Mouse (Mus musculus) cerebellum, adult (tissue): ENCODE measurements around the gene Tmem191c.
"Not testable (repeated sequence)": the region's sequence is repeated elsewhere in the genome, so short reads cannot be mapped to it uniquely, and the experiment has no call there.

Experiments used
- ATAC-seq: cut with Nextera tagmentation; 2 replicates; pipeline ENCODE4 v1.9.2; 2017; ENCODE audit warnings: mild to moderate bottlenecking, moderate library complexity, mixed read lengths; ENCODE audit not compliant: insufficient number of reproducible peaks, low FRiP score, low TSS enrichment

Gene Tmem191c

DNA sequence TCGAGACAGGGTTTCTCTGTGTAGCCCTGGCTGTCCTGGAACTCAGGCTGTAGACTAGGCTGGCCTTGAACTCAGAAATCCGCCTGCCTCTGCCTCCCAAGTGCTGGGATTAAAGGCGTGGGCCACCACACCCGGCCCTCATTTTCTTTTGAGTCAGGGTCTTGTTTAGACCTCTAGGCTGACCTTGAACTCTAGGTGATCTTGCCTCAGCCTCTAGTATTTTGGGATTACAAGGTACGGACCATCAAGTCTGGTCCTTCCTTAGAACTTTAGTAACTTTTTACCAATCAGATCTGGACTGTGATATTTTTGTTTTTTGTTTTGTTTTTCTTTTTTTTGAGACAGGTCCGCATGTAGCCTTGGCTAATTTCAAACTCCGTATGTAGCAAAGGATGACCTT is at the start of gene Tmem191c:
TSS of gene Tmem191c (plus strand) at position 357 of the 400 bp plus-strand sequence.
- no peak for ATAC-seq

DNA sequence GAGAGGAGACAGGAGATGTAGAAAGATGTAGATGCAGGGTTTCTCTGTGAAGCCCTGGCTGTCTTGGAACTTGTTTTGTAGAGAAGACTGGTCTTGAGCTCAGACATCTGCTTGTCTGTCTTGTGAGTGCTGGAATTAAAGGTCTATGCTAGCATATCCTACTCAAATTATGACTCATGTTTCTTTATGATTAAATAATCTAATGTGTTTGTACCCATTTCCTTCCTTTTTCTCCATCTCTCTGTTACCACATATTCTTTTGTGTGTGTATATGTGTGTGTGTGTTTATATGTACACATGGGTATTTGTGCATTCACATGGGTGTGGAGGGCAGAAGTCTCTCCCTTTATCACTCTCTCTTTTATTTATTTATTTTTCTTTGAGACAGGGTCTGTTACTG is 49.4 kb upstream of the Tmem191c start:
- ATAC-seq, result no peak

DNA sequence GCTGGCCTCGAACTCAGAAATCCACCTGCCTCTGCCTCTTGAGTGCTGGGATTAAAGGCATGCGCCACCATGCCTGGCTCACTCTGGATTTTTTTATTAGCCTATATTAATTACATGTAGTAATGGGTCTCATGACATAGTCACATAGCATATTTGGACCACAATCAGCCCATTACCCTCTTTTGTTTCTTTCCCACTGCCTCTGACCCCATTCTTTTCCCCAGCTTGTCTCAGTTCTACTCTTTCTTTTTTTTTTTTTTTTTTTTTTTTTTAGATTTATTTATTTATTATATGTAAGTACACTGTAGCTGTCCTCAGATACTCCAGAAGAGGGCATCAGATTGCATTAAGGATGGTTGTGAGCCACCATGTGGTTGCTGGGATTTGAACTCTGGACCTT is 44.4 kb upstream of the Tmem191c start:
- ATAC-seq, result not testable (repeated sequence)

DNA sequence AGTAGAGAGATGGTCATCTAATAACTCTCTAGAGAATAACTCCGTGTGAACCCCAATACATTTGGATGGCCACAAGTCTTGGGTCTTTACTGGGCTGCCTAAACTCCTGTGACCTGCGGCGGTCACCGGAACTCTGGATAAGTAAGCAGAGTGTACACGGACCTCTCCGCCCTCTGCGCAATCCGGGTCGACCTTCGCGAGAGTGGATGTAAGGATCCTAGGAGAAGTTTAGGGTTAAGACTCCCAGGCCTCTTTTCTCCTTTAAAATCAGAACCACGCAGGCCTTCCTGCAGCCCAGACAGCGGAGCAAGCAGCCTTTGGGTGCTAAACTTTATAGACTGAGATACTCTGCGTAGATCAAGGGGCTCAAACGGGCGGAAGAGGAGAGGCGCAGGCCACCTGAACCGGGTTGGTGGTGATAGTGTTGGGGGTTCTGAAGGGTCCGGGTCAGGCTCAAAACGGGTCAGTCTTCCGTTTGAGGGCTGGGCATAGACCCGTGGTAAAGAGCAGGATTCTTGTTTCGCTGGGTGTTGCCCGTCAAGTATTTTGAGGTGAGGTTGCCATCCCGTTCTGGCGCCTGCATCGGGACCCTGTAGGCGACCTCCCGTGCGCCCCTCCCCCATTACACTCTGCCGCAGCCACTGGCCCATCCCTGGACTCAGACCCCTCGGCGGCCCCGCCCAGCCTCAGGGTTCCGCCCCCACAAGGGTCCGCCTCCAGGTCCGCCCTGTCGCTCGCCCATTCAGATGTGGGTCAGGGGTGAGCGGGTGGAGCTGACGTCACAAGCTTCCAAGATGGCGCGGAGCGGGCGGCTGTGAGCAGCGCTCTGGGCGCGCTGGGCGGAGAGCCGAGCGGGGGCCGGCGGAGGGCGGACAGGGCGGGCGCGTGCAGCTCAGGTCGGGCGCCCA is 42.8 kb upstream of the Tmem191c start, which contains the start of gene Hic2:
TSS of gene Hic2 (plus strand) at position 779 of the 908 bp plus-strand sequence.
- ATAC-seq, result peak; percentile 97

DNA sequence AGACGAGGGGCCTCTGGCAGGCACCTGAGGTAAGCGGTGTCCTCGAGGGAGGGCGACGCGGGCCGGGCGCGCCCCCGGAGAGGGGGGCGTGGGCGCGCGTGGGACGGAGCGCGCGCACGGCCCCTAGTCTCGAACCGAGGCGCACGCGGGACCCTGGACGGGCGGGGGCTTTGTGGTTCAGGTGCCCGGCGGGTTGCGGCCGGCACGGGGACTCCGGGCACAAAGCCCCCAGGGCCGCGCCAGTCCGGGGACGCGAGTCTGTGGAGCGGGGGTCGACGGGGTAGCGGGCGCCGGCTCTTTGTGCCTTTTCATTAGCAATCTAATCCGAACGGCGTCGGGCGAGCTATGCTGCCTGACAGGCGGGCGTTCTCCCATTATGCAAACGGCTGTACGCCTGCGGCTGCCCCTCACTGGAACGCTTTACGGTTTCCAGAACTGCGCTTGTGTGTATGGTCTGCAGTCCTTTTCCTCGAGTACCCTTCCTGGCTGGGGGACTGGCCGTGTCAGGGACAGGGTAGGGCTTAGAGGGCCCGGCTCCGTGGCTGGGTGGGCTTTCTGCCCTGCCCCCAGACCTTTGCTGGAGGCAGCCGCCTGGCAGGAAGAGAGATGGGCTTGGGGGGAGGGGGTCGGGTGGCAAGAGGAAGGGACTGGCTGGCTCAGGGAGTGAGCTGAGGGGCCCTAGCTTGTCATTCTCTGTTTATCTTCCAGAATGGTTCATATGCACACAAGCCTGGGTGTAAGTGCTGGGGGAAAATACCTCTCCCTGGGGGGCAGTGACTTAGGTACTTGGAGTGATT is 42.0 kb upstream of the Tmem191c start:
- ATAC-seq, result peak; percentile 24; the same call in 1 of the 2 replicates

DNA sequence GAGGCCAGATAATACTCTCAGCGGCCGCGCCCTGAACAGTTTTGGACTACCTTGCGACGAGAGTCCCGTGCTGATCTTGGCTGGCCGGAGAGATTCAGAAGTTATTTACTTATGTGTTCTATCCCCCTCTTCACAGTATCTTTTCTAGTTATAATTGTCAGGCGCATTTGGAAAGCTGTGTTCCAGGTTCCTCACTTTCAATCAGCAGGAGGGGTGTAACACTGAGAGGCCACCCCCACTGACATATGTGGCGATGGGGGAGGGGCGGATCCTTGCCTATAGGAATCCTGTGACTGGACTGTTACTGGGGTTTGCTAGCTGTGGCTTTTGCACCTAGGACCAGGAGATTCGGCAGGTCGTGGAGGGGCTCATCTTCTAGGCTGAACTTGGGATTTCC is 41.4 kb upstream of the Tmem191c start:
- ATAC-seq, result no peak

DNA sequence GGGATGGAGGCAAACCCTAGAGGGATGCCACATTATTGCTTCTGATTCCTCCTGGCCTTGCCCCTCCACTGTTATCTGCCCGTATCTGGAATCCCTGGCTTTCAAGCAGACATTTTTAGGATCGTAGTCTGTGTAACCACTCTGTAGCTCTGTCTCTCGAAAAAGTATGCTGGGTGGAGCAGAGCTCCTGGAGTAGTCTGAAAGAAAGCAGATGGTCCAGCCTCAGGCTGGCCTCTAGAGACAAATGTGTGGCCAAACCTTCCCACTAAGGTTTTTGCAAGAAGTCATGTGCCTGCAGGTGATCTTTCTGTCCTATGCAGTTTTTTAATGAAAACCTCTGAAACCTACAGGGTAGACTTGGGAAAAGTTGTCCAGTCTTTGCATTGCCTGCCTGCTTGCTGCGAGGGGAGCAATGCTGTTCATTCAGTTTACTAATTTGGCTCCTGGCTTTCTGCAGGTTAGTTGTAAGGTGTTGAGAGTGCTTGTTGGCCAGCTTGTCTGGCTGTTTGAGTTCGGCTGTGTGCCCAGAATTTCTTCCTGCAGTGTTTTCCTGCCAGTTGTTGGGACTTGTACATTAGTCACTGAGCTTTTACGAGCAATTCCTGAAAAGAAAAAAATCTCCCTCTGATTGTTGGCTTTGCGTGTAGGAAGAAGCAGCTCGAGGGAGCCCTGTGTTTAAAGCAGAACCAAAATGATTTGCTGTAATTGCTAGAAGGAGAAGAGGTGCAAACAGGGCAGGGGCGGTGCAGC is 40.8 kb upstream of the Tmem191c start:
- ATAC-seq, result no peak

DNA sequence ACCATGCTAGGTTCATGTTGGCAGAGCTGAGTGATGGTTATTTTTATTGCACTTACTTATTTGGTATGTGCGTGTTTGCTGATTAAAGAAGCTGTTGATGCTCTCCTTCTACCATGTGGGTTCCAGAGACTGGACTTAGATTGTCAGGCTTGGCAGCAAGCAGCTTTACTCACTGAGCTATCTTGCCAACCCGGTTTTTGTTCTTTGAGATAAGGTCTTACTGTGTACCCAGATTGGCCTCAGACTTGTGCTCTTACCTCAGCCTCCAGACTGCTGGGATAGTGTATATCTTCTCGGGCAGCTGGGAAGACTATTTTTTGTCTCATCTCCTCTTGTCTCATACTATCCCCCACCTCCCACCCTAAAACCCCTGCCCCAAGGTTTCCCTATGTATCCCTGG is 38.2 kb upstream of the Tmem191c start:
- no peak for ATAC-seq

DNA sequence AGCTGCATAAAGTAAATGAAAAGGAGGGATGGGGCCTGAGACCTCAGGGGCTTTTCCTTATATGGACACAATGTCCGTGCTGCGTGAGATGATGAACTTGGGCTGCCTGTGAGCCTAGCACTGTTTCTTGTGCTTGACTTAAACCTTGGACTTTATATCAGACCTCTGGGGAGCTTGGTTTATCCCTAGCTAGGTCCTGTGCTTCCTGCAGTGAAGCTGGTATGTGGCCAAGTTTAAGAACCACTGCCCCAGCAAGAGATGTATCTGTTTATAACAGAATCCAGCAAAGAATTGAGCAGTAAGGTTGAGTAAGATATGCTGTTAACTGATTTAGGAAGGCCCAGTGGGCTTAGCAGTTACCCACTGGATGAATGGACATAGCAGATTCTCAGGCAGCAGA is 36.5 kb upstream of the Tmem191c start:
- no peak for ATAC-seq

DNA sequence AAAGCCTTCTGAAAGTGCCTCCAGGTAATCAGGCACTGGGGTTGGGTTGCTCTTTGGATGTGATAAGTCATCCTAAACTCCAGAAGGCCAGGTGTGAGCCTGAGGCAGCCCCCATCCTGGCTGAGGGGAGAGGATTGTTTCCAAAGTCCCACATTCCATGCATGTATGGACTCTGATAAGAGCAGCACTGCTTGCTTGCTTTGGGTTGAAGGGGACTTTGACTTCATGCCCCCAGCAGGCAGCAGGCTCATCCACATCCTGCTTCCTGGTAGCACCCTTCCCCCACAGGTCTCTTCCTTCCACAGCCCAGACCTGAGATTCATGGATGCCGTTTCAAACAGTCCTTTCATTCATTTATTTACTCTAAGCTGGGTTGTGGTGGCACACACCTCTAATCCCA is 32.1 kb upstream of the Tmem191c start:
- no peak for ATAC-seq

DNA sequence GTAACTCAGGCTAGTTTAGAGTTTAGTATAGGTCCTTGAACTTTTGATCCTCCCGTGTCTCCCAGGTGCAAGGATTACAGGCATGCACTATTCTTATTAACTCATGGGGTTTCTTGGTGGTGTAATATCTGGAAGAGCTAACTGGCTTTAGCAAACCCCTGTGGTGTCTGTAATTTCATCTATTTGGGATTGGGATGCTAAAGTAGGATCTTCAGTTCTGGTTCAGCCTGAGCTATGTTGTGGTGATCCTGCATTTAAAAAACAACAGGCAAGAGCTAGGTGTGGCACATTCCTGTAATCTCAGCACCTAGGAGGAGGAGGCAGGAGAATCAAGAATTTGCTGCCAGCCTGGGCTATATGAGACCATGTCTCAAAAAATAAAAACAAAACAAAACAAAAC is 30.9 kb upstream of the Tmem191c start:
- no peak for ATAC-seq

DNA sequence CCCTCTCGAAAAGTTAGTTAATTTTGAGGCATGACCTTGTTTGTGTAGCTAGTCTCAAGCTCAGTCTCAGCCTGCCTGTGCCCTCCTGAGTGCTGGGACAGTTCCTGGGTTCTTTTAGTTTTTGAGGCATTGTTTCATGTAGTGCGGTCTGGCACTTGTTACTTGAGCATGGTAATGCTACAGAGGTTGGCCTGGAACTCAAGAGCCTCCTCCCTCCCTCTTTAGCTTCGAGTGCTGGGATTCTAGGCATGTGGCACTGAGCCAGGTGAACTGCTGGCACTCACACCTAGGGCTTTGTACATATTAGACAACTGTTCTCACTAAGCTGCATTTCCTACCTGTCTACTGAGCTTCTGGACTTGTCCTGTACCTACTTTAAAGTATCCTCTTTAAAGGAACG is 28.1 kb upstream of the Tmem191c start:
- ATAC-seq, result no peak

DNA sequence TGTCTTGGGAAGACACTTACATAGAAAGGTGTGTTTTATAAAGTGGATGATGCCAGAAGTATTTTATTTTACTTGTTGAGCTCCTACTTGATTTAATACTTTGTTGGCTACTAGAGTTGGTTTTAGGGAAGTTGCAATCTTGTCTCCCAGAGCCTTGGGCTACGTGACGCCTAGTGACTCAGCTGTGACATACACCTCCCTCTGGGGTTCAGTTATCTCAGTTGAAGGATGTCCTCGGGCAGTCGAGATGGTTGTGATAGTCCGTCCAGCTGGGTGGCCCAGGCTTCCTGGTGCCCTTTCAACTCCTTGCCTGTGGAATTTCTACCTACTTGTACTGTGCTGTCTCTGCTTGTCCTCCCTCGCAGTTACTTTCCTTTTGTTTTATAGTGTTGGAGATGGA is 26.7 kb upstream of the Tmem191c start:
- no peak for ATAC-seq

DNA sequence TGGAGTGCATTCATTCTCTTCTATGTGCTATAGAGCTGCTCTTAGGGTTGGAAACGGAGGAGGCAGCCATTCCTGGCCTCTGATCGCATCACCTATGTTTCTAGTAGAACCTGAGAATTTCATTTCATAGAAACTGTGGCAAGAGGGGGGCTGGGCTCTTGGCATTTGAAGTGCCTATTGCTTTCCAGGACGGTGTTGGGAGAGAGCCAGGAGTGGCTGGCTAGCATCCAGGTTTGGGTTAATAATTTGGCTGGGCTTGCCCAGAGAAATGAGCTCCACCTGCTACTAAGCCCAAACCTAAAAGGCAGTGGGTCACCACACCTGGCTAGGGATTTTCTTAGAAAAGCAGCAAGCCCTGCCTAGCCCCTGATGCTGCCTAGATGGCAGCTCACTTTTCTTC is 24.3 kb upstream of the Tmem191c start:
- no peak; the same call in 1 of the 2 replicates for ATAC-seq

DNA sequence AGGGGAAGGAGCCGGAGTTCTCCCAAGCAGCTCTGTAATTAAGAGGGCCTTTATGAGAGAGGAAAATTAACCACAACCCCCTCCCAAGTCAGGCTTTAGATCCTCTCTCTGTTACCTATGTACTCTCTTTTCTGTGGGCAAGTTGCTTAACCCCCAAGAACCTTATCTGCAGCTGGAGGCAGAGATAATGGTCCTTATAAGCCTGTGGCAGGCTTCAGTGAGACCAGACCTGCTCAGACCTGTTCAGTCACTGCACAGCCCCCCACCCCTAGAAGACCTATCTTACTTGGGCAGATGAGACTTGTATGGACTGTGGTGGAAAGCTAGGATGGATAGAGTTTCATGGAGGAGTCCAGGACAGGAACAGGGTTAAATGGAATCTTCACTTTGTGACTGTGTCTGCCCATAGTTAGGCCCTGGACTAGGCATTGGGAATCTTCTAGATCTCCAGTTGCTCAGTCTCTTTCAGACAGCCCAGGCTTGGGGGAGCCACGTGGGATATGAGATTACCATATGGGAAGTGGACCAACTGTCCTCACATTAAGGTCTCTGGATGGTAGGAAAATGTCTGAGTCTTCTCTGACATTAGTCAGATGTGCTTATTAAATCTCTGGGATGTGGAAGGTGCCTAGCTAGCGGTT is 23.7 kb upstream of the Tmem191c start:
- no peak for ATAC-seq

DNA sequence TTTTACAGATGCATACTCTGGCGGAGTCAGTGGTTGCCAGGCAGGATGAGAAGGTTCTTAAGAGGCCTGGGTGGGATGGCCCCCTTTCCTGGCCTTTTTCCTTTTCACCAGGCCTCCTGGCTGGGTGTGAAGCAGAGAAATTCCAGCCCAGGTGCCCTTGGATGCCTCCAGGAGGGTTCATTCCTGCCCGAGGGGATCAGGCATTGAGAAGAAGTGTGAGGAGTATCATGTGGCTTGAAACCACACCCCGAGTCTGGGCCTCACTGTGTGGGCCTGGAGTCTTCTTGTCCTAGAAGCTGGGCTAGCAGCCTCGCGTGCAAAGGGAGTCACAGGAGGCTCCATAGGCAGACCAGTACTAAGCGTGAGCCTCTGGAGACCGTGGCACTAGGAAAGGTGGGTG is 23.0 kb upstream of the Tmem191c start:
- ATAC-seq, result no peak

DNA sequence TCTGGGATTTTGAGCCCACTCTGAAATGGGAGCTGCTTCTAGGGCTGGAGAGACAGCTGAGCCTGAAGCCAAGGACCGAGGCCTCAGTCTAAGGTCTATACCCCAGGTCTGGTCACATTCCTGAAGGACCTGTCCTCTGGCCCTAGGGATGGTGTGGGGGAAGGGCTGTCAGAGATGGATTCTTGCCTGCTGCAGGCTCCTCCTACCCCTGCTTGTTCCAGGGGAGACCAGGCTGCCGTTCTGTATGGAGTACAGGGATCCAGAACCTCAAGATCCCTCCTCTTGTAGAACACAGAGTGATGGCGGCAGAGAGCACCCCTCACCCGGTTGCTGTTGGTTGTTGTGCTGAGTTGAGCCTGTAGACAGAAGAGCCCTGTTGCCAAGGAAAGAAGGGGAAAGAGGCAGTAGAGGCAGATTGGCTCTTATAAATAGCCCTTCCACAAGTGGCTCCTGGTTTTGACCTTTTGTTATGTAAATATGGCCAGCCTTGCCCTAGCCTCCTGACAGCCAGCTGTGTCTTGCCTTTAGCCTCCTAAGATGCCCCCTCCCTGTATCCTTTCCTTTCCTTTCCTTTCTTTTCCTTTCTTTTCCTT is 21.8 kb upstream of the Tmem191c start:
- no peak for ATAC-seq

DNA sequence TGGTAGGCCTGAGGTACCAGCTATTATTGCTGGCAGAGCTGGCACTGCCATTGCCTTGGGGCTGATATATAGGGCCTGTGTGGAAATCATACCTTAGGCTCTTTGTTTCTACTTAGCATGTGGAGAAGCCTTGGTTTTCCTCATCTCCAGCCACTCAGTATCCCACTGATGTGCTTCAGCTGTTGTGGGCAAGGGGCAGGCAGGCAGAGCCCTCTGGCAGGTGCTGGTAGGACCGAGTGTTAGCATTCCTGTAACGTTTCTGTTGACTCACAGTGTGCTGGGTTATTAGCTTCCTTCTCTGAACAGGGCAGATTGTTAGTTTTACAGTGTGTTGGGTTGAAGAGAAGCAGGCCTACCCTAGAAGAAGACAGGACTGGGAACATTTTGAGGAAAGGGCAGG is 20.6 kb upstream of the Tmem191c start:
- ATAC-seq, result no peak

DNA sequence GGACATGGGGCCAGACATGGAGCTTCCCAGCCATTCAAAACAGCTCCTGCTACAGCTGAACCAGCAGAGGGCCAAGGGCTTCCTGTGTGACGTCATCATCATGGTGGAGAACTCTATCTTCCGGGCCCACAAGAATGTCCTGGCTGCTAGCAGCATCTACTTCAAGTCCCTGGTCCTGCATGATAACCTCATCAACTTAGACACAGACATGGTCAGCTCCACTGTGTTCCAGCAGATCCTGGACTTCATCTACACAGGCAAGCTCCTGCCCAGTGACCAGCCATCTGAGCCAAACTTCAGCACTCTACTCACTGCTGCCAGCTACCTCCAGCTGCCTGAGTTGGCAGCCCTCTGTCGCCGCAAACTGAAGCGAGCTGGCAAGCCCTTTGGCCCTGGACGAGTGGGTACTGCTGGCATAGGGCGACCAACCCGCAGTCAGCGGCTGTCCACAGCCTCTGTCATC is 18.5 kb upstream of the Tmem191c start:
- no peak for ATAC-seq

DNA sequence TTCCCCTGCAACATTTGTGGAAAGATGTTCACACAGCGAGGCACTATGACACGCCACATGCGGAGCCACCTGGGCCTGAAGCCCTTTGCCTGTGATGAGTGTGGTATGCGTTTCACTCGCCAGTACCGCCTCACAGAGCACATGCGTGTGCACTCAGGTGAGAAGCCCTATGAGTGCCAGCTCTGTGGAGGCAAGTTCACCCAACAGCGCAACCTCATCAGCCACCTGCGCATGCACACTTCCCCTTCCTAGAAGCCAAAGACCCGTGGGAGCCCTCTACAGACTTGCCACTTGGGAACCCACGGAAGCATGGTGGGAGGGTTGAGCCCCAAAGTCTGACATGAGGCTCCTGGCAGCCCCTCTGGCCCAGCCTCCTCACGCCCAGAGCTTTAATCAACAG is 17.0 kb upstream of the Tmem191c start:
- no peak for ATAC-seq
